Mouse (Mus musculus): Measurements from ENCODE around the gene Tvp23b. TPM values are rescaled to one million over a fixed set of nuclear protein-coding genes. Genes with fewer than 3 reads are reported as not detected.

Gene Tvp23b
- total RNA-seq, 2 experiments from 2014 or later: 35.9 to 37.4 TPM

DNA sequence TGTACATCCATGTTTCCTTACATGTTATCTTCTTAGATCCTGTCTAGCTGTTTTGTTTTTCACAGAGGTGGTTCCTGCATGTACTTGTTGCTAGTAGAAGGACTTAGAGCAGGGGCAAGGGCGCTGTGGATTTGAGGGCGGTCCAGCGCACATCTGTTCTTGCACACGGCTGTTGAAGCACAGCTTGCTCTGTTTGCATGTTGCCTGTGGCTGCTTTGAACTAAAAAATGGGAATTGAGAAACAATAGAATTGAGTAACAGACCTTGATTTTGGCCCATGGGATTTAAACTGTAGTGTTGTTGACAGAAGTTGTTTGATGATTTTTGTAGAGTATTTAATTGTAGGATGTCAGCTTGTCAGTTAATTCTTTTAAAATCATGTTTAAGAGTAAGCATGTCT is 11.5 kb downstream of the Tvp23b start:
- DNase-seq (ENCODE audit: low spot score in 2 of 2): no peak

DNA sequence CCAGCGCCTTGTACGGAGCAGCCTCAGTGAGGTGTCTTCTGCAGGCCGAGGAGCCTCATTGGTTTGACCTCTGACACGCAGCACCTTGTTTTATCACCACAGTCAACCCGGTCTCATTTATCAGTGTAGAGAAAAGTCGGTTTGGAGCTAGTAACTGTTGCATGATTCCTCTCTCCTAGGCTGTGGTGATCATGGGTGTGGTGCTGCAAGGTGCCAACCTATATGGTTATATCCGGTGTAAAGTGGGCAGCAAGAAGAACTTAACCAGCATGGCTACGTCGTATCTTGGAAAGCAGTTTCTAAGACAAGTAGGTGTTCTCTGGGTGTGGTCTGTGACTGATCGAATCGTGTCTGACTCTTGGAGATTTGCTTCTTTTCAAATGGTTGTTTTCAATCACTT is 12.5 kb downstream of the Tvp23b start:
- DNase-seq (ENCODE audit: low spot score in 2 of 2): no peak

DNA sequence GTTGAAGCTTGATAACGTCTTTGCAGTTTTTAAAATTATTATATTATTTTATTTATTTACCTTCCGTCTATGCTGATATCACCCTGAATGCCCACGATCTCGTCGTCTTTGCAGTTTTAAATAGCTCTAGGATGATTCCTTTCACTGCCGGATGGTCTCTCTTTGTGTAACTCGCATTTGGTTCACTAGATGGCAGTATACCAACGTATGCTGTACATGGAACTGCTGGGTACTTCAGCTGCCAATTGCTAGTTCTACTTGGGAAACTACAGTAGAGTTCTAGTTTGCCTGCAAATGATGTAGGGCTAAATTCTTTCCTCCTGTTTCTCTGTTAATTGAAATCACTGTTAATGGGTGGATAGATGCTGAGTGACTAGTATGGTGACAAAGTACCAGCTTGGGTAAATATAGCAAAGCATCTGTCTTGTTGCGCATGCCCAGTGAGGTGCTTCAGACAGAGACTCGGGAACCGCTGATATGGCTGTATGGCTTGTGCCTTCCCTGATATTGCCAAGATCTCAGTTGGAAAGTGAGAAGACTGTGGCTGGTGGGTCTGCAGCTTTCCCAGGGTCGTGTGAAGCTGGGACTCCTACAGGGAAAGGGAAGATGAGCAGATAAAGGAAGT is 22.6 kb downstream of the Tvp23b start:
- peak; percentile 61 to 93 for DNase-seq (ENCODE audit: low spot score in 2 of 2)

DNA sequence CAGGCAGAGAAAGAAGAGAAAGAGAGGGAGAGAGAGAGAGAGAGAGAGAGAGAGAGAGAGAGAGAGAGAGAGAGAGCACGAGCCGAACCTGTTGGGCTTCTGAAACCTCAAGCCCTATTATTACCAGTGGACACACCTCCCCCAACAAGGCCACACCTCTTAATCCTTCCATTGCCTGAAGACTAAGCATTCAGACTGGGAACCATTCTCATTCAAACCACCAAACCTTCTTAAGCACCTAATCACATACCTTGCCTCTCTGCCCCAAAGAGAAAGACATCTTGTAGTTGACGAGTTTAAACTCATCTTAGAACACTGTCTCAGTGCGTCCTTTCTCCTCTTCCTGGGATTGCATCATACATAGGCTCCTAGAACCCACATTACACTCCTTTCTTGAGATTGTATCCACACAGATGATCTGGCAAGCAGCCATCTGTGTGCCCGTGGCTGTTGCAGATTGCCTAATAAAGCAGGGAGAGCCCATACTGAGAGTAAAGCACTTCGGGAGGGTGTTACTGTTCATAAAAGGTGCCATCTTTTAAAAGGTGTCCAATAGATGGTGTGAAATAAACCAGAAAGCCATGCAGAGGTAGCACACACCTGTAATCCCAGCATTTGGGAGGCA is 24.7 kb downstream of the Tvp23b start:
- no peak for DNase-seq (ENCODE audit: low spot score in 2 of 2)

DNA sequence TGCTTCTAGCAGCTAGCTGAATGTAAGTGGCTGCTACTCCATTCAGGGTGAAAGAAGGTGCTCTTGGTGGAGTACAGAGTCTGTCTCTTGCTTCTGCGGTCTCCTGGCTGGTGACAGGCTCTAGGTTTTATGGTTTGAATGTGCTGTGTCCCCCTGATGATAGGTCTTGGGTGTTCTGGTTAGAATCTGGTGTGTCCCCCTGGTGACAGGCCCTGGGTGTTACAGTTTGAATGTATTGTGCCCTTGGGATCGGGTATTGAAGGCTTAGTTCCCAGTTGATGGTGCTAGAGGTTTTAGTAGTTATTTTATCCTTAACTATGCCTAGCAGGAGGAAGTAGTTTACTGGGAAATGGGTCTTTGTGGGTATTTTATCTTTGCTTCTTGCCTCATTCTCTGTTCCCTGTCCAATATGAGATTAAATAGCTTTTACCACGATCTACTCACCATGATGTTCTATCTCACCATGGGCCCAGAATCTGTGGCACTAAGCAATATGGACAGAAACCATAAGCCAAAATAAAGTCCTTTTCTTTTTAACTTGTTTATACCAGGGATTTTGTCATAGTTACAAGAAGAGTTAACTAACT is 30.6 kb downstream of the Tvp23b start:
- DNase-seq (ENCODE audit: low spot score in 2 of 2): no peak

DNA sequence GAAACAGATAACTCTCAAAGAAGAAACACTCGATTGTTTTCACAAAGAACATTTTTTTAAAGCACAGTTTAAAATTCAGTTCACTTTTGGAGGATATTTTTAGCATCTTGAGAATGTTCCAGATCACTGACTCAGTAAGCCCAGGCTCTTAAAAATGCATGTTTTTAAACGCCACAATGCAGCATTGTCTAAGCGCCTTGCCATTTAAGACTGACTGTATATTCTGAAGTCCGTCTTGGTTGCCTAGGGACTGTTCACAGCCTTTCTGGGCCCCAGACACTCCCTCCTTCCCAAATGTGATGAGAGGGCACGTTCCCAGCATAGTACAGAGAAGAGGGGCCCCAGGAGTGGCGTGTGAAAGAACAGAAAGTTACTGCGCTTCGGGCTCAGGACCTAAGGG is 32.1 kb downstream of the Tvp23b start:
- DNase-seq (ENCODE audit: low spot score in 2 of 2): peak in 1 of 2 experiments; percentile 31

DNA sequence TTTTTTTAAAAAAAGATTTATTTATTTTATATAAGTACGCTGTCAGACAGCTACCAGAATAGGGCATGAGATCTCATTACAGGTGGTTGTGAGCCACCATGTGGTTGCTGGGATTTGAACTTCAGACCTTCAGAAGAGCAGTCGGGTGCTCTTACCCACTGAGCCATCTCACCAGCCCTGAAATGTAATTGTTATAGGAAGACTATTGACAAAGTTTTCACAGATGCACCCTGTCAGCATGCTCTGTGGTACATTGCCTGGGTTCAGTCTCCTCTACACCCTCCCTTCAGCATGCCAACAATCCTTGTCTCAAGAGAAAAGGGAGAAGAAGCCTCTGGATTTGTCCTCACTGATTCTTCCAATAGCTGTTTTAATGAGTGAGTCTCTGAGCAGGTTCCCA is 33.9 kb downstream of the Tvp23b start:
- DNase-seq (ENCODE audit: low spot score in 2 of 2): no peak

DNA sequence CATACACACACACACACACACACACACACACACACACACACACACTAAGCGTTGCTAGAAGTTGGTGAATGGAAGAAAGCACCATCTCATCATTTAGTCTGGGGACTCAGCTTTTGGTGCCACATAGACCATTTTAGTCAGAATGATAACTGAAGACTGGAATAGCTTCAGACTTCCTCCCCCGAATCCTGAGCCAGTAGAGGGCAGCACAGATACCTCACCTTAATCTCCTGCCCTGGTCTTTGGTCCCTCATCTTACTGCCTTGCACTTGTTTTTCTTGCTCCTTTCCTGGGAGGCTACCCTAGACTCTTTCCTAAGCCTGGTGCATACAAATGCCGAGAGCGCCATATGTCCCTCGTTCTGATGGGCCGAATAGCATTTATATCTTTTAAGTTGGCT is 35.3 kb downstream of the Tvp23b start:
- DNase-seq (ENCODE audit: low spot score in 2 of 2): peak in 1 of 2 experiments; percentile 36

DNA sequence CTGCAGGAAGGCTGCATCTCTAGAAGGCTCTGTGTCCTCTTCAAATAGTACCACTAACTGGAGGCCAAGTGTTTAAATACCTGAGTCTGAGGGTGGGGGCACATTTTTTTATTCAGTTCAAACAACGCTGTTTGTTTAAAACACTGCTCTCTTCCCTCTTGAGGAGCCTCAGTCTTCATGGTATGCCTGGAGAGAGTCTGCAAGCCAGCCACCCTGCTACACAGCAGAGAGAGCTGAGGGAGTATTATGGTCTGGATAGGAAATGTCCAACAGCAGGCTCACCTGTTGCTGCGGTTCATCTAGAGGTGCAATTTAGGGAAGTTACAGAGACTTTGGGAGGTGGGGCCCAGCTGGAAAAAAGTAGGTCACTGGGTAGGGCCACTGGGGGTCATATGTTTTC is 36.2 kb downstream of the Tvp23b start:
- no peak for DNase-seq (ENCODE audit: low spot score in 2 of 2)

DNA sequence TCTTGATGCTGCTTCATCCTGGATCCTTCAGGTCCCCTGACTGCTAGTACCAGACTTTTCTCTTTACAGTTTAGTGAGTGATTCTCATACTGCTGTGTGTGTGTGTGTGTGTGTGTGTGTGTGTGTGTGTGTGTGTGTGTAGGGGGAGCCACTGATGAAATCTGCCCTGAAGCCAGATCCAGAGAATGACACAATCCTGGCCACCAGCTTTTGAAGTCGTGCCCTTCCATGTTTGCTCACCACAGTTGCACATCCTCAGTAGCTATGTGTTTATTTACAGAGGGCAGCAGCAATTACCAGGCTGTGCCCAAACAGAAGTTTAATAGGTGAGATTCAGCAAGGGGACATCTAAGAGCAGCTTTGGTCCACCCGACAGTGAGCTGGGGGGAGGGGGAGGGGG is 37.5 kb downstream of the Tvp23b start:
- DNase-seq (ENCODE audit: low spot score in 2 of 2): no peak

DNA sequence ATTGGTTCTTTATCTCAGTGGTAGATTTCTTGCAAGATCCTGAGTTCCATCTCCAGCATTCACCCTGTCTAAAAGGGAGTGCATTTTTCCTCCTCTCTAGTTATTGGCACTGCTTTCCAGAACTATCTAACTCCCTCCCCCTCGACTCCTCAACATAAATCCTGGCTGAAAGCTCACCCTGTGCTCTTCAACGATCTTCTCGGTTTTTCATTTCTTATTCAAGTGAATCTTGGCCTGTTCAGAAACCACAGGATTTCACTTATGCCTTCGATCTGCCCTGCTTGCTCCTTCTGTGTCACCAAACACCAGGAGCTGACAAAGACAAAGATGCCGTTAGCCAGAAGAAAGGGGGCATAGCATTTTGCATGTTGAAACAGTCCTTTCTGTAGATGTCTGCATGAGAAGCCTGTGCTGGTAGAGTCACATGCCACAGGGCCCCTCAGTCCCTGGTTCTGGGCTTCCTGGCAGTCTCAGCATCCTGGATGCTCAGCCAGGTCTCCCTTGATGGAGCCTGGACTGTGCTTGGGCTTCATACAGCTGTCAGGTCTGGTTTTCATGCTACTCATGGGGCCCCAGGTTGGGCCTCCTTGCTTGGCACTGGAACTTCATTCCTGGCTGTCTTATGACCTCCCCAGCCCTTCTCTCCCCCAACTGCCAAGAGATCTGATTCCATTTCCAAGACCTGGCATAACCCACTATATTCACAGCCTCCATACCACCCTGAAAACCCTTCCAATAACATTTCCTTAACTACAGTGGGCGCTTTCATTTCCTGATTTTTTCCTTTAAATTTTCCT is 40.9 kb downstream of the Tvp23b start:
- no peak for DNase-seq (ENCODE audit: low spot score in 2 of 2)

DNA sequence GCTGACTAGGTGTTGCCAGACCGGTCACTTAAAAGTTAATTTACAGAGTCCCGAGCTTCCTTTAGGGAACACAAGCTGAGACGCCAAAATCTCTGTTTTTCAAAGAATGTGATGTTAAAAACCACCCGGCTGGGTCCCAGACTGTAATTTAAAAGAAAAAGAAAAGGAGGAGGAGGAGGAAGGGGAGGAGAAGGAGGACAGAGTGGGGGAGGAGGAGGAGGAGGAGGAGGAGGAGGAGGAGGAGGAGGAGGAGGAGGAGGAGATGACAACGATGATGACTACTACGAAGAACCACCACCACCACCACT is 41.4 kb downstream of the Tvp23b start:
- no peak for DNase-seq (ENCODE audit: low spot score in 2 of 2)

DNA sequence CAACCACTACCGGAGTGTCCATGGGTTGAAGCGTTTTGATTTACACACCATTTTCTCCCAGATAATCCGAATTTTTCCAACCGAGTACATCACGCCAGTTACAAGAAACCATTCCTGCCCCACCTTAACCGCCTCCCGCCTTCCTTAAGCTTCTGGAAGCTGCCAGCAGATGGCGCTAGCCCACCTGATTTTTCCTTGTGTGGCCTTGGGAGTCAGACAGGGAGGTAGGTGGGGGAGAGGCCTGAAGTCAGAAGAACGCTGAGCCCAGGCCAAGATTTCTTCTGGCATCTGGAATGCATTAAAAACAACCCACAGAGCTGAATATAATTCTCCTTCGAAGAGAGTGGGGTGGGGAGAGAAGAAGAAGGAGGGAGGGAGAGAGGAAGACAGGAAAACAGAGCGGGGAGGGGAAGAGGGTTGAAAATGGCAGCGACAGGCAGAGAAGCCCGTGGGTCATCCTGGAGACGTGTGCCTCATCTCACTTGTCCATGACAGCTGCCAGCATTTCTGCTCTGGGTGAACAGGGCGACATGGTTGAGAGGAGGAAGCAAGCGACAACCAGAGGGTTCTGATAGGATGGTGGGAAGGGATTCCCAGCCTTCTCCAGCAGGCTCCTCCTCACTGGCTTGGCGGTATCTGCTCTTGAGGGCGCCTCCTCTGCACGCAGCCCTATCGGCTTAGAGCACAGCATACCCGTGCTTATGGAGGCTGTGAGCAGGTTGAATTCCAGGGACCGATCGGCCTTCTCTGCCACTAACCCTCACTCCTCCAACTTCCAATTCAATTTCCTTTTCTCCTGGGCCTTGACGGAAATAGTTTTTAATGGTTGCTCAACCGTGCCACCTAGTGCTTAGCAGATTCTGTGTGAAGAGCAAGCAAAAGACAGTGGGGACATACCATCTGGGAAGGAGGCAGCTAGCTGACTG is 42.1 kb downstream of the Tvp23b start:
- DNase-seq (ENCODE audit: low spot score in 2 of 2): peak; percentile 87 to 94

DNA sequence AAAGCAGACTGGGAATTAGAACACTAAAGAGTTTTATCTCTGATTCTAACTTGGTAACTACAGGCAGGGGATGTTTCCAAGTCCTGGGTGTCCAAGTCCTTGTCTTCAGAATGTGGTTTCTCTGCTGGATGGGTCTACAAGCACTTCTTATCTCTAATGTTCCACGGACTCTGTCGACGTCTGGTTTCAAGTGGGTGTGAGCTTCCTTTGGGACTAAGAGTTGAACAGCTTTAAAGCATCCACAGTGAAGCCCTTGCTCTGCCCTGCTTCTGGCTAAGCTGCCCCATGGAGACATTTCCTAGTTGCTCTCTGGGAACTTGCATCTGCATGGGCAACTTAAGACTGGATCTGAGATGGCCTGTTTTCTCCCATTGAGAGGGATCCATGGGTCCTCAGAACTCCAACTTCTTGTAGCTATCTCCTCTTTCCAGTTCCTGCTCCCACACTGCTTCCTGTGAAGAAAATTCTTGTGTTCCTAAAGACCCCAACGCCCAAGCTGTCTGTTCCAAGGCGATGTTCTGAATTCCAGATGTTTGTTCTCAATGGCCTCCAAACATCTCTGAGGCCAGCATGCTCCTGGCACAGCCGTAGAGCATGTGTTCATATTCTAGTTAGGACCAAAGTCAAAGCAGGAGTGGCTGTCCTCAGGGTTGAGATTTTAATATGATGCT is 45.0 kb downstream of the Tvp23b start:
- no peak for DNase-seq (ENCODE audit: low spot score in 2 of 2)

DNA sequence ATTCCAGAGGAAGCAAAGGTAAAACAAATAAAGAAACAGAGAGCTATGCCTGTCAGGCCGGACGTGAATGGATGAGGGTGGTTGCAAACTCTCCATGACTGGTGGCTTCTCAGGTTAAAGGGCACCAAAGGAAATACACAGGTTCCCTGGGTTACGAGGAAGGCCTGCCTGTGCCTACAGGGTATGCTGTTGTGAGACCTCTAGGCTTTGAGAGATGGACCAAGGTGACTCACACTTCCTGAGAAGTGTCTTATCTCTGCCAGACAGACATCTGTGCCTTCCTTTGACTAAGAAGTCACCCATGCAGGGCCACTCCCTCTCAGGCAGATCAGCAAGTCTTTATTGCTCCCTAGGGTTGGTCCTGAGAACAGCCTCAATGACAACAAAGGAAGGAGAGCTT is 50.5 kb downstream of the Tvp23b start:
- no peak for DNase-seq (ENCODE audit: low spot score in 2 of 2)

DNA sequence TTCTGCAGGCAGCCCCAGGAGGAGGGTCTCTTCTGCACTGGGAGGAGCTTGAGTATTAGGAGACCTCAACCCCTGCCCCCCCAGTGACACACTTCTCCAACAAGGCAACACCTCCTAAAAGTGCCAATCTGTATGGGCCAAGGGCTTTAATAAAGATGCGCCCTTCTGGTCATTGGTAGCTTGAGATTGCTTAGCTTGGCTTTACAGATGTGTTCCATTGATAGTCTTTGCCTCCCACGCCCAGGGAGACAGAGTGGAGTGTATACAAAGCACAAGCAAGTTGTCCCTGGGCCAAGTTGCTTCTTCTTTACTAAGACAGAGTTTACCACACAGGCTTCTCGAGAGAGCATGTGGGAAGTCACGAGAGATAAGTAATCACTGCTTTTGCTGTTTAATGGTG is 51.3 kb downstream of the Tvp23b start:
- no peak for DNase-seq (ENCODE audit: low spot score in 2 of 2)

DNA sequence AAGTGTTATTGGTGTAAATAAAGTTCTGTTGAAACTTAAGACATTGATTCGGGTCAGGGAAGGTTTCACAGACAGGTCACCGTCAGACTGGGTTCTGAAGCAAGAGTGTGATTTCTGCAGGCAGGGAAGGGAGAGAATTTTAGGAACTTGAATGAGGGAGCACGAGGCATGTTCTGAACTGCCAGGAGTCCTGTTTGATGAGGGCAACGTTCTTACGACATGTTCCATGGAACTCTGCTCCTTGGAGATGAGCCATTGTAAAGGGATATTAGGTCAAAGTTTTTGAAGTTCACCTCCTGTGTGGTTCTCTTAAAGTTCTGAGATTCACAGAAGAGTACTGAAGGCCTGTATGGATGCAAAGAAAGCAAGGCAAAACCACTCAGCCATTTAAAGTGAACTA is 51.9 kb downstream of the Tvp23b start:
- DNase-seq (ENCODE audit: low spot score in 2 of 2): no peak

DNA sequence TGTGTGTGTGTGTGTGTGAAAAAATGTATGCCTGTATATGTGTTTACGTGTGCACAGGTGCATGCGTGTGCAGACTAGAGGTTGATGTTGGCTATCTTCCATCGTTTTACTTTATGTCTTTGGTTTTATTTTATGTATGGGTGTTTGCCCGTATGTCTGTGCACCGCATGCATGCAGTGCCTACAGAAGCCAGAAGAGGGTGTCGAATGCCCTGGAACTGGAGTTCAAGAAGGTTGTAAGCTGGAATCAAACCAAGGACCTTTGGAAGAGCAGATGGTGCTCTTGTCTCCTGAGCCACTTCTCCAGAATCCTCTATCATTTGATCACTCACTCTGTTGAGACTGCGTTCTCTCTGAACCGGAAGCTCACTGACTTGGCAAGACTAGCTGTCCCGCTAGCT is 53.8 kb downstream of the Tvp23b start:
- DNase-seq (ENCODE audit: low spot score in 2 of 2): no peak

DNA sequence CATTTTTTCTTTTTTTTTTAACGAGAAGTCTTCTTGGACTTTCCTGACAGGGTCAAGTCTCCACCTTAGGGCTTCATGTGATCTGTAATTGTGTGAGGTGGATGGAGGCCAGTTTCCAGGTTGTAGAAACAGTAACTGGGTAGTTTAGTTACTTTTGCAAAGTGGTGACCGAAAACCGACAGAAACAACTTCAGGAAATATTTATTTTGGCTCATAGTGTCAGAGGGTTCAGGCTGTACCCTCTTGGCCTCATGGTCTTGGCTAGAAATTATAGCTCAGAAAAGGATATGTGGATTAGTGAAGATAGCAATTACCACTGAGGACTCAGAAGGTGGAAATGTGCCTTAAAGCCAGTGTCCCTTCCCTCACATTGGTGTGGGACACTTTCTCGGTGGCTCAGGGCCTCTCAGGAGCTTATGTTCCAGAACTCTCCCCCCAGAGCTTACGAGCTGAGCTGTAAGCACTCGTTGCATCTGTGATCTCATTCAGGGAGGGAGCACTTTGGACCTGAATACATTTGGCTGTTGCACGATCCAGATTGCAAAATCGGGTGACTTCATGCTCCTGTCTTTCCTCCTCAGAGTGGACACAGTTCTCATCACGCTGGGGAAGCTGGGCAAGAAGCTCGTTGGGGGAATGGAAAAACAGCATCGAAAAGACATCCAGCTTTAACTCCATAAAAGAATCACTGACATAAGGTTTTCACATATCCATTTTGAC is 55.7 kb downstream of the Tvp23b start:
- no peak for DNase-seq (ENCODE audit: low spot score in 2 of 2)

DNA sequence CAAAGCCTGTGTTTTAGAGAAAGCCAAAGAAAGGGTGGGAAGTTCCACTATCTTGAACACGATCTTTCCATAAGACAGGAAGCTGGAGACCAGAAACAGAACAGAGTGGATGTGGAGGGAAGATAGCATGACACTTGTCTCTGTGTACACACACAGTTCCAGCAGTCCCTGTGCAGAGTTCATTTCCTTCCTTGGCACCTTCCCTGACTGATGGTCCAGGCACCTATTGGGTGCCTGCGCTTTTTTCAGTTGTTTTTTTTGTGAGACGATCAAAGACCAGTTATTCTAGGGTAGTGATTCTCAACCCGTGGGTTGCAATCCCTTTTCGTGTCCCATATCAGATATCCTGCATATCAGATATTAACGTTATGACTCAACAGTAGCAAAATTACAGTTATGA is 58.7 kb downstream of the Tvp23b start:
- DNase-seq (ENCODE audit: low spot score in 2 of 2): no peak
